Mouse (Mus musculus) forebrain, embryonic 14.5 days (tissue): ENCODE results near the gene Tcl1. TPM values are rescaled to one million over a fixed set of nuclear protein-coding genes. Genes with fewer than 3 reads are reported as not detected.
"Not testable (repeated sequence)": the region's sequence is repeated elsewhere in the genome, so short reads cannot be mapped to it uniquely, and the experiment has no call there.

ENCODE experiments used
- ATAC-seq: fragments of 200-750 bp; cut with Nextera tagmentation; 2 replicates; pipeline ENCODE4 v1.8.0; 2017; ENCODE audit warnings: mild to moderate bottlenecking, moderate library complexity
- DNase-seq: peaks from one replicate; pipeline ENCODE4 v3.0.0-alpha.2; 2015; ENCODE audit warnings: low spot score
- H3K27ac ChIP-seq: fragments of 300-500 bp; sonication (generic); 2 replicates; pipeline ENCODE4 v1.5.1; 2014; ENCODE audit warnings: low read depth, mild to moderate bottlenecking, control low read depth, low read length, moderate library complexity
- H3K27me3 ChIP-seq: fragments of 300-500 bp; sonication (generic); replicated peaks from 2 replicates; pipeline ENCODE4 v1.6.1; 2014; ENCODE audit warnings: low read length, control low read depth, mixed read lengths; ENCODE audit not compliant: control insufficient read depth, insufficient read depth
- H3K36me3 ChIP-seq: fragments of 300-500 bp; sonication (generic); 2 replicates; pipeline ENCODE4 v1.6.1; 2014; ENCODE audit warnings: low read length, control low read depth; ENCODE audit not compliant: control insufficient read depth, insufficient read depth
- H3K4me1 ChIP-seq: fragments of 300-500 bp; sonication (generic); 2 replicates; pipeline ENCODE4 v1.6.1; 2014; ENCODE audit warnings: antibody characterized with exemption, low read length, control low read depth; ENCODE audit not compliant: control insufficient read depth, insufficient read depth
- H3K4me2 ChIP-seq: fragments of 300-500 bp; sonication (generic); 2 replicates; pipeline ENCODE4 v1.6.1; 2014; ENCODE audit warnings: mild to moderate bottlenecking, control low read depth, low read length
- H3K4me3 ChIP-seq: fragments of 300-500 bp; sonication (generic); 2 replicates; pipeline ENCODE4 v1.5.1; 2014; ENCODE audit warnings: low read depth, low read length, control low read depth
- H3K9ac ChIP-seq: fragments of 300-500 bp; sonication (generic); 2 replicates; pipeline ENCODE4 v1.6.1; 2014; ENCODE audit warnings: mild to moderate bottlenecking, low read length, control low read depth, moderate library complexity
- H3K9me3 ChIP-seq: fragments of 300-500 bp; sonication (generic); replicated peaks from 2 replicates; pipeline ENCODE4 v1.6.1; 2016; ENCODE audit warnings: low read length, control low read depth, mixed read lengths; ENCODE audit not compliant: control insufficient read depth
- WGBS: fragments of 180-500 bp; shearing (Covaris S2); extraction: QIAGEN DNeasy Blood & Tissue Kit; methylation state at CpG from one replicate; pipeline ENCODE4 v1.1.7; 2014; 5-methylcytosine and 5-hydroxymethylcytosine counted together
- polyA plus RNA-seq: library from polyadenylated mRNA; unstranded; fragments of >200 nt; fragmentation: Nextera tagmentation; extraction: Ambion mirVana; gene quantifications from 2 replicates; pipeline ENCODE4 v1.2.1, GENCODE M21; 2014

The Tcl1 gene
- polyA plus RNA-seq, 1 experiment from 2014 or later = not detected

GRCm38 (mm10) chr12:105239060-105239459, 16.5 kb upstream of the Tcl1 start:
- H3K27me3 ChIP-seq = no peaks in the 10 kb centered on the region
- H3K4me1 ChIP-seq = no peaks in the 10 kb centered on the region
- H3K4me2 ChIP-seq = no peak overlapping the region
- peak; percentile 52 for DNase-seq
- no peak overlapping the region for H3K27ac ChIP-seq
- no peak overlapping the region for H3K4me3 ChIP-seq
- H3K9me3 ChIP-seq = no peaks in the 10 kb centered on the region
- no peak for ATAC-seq
- H3K36me3 ChIP-seq = no peaks in the 10 kb centered on the region
- no peak overlapping the region for H3K9ac ChIP-seq
- 52% methylated on average over 9 of the region's 9 CpGs for WGBS

DNA sequence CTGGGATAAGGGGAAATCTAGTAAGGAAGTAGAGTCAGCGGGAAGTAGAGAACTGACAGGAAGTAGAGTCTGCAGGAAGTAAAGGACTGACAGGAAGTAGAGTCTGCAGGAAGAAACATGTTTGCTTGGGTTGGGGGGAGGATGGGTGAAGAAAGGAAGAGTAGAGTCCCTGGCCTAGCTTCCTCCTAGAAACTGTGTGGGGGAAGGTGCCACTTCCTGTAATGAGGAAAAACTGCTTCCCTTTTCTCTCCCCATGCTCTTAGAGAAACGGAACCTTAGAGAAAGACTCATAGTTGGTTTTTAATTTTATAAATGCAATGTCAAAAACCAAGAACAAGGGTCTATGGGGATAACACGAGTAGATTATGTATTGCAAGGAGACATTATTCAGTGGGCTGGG, 12.5 kb upstream of the Tcl1 start:
- H3K36me3 ChIP-seq = no peaks in the 10 kb centered on the region
- DNase-seq (no peak), ATAC-seq (no peak)
- no peaks in the 10 kb centered on the region for H3K9me3 ChIP-seq
- H3K27me3 ChIP-seq = no peaks in the 10 kb centered on the region
- WGBS = 86% methylated on average over 3 of the region's 3 CpGs
- H3K27ac ChIP-seq = no peak overlapping the region
- H3K9ac ChIP-seq = no peak overlapping the region
- H3K4me1 ChIP-seq = no peaks in the 10 kb centered on the region
- H3K4me3 ChIP-seq = no peak overlapping the region
- H3K4me2 ChIP-seq = no peak overlapping the region

DNA sequence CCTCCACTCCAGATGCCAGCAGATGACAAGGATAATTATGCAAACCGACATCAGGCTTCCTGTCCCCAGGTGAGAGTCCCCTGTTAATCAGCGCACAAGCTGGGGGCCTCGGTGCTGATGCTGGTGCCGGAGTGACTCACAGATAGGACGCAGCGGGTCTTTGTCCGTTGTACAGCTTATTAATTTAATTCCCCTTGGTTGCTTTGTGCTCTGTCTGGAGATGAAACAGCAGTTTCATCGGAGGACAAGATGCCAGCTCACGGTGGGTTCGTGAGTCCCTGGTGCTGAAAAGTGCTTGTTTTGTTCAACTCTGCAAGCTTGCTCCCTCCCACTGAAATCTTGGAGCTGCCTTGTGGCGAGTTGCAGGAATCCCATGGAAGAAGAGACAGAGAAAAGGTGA, 11.8 kb upstream of the Tcl1 start:
- 56% methylated on average over 11 of the region's 11 CpGs for WGBS
- no peak for DNase-seq
- Histone ChIP-seq H3K27me3 (no peaks in the 10 kb centered on the region), H3K9ac (no peak overlapping the region), H3K4me2 (no peak overlapping the region), H3K4me1 (no peaks in the 10 kb centered on the region), H3K4me3 (no peak overlapping the region), H3K9me3 (no peaks in the 10 kb centered on the region), H3K36me3 (no peaks in the 10 kb centered on the region), H3K27ac (no peak overlapping the region)
- no peak for ATAC-seq

DNA sequence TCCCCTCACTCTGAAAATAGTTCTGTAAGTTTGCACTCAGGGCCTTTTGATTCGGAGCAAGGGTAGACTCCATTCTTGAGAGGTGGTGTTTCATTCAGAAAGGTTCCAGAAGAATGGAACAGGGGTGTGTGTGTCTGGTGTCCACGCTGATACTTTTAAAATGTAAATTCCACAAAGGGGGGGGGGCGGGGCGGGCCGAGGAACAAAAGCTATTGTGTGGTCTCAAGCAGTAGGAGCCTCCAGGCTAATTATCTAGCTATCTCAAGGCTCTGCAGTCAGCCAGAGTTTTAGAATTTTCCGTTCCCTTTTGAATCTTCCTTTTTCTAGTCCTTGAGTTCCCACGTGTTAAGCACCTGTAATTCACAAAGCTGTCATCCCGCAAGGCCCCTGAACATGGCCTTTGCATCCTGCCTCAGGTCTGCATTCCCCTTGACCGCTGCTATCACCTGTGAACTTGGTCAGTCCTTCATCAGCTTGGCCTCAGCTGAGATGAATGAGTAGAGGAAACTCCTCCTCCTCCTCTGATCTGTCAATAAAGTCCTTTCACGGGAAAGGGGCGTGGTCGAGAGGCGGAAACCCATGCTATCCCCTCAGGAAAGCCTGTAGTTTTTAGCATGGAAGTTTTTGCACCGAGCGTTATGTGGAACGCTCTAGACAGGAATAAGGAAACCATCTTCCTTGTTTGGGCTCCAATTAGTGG, 2.2 kb upstream of the Tcl1 start:
- H3K27me3 ChIP-seq = no peaks in the 10 kb centered on the region
- no peak overlapping the region for H3K9ac ChIP-seq
- WGBS = 41% methylated on average over 16 of the region's 16 CpGs
- no peak overlapping the region for H3K4me2 ChIP-seq
- no peak overlapping the region for H3K27ac ChIP-seq
- H3K4me3 ChIP-seq = no peak overlapping the region
- H3K4me1 ChIP-seq = no peaks in the 10 kb centered on the region
- no peaks in the 10 kb centered on the region for H3K9me3 ChIP-seq
- ATAC-seq = no peak
- DNase-seq = no peak
- no peaks in the 10 kb centered on the region for H3K36me3 ChIP-seq

- Histone ChIP-seq H3K4me3 (no peak overlapping the region), H3K27me3 (no peaks in the 10 kb centered on the region), H3K36me3 (no peaks in the 10 kb centered on the region), H3K9me3 (no peaks in the 10 kb centered on the region), H3K4me2 (no peak overlapping the region), H3K4me1 (no peaks in the 10 kb centered on the region), H3K9ac (no peak overlapping the region), H3K27ac (no peak overlapping the region)
- no peak for ATAC-seq
- no peak for DNase-seq
- 90% methylated on average over 7 of the region's 7 CpGs for WGBS
Observed at GRCm38 (mm10) chr12:105217101-105217760, 5.4 kb downstream of the Tcl1 start.

DNA sequence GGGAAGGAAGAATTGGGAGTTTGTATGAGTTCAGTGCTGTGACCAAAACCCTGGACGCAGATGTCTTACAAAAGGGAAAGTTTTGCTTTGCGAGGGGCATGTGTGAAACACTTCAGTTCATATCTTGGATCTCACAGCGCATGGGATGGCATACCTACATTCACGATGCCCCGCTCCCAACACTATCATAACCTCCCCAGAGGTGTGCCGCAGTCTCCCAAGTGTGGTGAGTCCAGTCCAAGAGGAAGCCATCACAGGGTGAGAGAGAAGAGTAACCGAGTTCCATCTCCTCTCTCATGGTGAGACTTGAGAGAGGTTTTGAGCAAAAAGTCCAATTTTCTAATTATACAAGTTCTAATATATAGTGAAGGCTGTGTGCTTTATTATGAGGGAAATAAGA, 13.4 kb downstream of the Tcl1 start:
- DNase-seq (no peak), ATAC-seq (no peak)
- 89% methylated on average over 7 of the region's 7 CpGs for WGBS
- Histone ChIP-seq H3K9me3 (no peaks in the 10 kb centered on the region), H3K36me3 (no peaks in the 10 kb centered on the region), H3K4me1 (no peaks in the 10 kb centered on the region), H3K27me3 (no peaks in the 10 kb centered on the region), H3K9ac (no peak overlapping the region), H3K4me3 (no peak overlapping the region), H3K4me2 (no peak overlapping the region), H3K27ac (no peak overlapping the region)

DNA sequence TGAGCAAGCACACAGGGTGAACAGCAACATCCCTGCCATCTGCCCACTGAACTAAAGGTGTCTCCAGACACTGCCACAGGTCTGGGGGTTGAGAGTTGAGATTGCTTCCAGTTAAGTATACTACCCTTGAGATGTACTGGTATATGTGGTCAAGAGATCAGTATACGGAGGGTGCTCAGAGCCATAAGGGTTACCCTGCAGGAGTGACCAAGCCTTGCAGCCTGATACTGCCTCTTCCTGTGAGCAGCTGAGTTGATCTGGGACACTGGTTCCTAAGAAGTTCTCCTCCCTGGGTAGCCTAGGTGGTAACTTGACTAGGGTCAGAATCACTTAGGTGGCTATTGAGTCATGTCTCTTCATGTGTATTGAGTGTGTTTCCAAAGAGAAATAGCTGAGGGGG, 14.2 kb downstream of the Tcl1 start:
- WGBS = 100% methylated on average over 1 of the region's 1 CpGs
- H3K9ac ChIP-seq = no peak overlapping the region
- no peak overlapping the region for H3K27ac ChIP-seq
- no peaks in the 10 kb centered on the region for H3K36me3 ChIP-seq
- no peaks in the 10 kb centered on the region for H3K4me1 ChIP-seq
- H3K4me3 ChIP-seq = no peak overlapping the region
- H3K9me3 ChIP-seq = no peaks in the 10 kb centered on the region
- H3K4me2 ChIP-seq = no peak overlapping the region
- no peaks in the 10 kb centered on the region for H3K27me3 ChIP-seq
- DNase-seq = no peak
- ATAC-seq = no peak

DNA sequence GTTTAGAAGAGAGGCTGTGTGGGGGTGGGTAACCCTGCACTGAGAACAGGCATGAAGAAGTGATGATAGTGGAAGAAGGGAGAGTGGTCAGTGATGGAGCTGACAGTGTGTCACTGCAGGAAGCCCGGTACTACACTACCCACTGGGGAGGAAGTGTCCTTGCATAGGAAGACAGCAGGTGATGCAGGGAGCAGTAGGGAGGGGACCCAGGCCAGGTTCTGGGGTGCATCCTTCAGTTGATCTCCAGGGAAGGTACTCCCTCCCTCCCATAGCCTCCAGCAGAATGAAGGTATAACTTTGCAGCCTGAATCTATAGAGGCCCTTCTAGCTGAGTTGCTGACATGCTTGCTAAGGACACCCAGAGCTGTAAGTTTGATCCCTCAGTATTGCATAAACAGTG, 15.5 kb downstream of the Tcl1 start:
- Histone ChIP-seq H3K9ac (no peak overlapping the region), H3K27me3 (no peaks in the 10 kb centered on the region), H3K9me3 (no peaks in the 10 kb centered on the region), H3K4me1 (no peaks in the 10 kb centered on the region), H3K4me3 (no peak overlapping the region), H3K36me3 (no peaks in the 10 kb centered on the region), H3K4me2 (no peak overlapping the region), H3K27ac (no peak overlapping the region)
- ATAC-seq (no peak), DNase-seq (no peak)
- 94% methylated on average over 1 of the region's 1 CpGs for WGBS

GRCm38 (mm10) chr12:105201657-105202056, 20.9 kb downstream of the Tcl1 start, which contains the start of gene Tcl1b4:
Tcl1b4 (plus strand) TSS chr12:105201957.
- DNase-seq, H3K9me3 ChIP-seq, H3K4me3 ChIP-seq, H3K27ac ChIP-seq, ATAC-seq, H3K4me1 ChIP-seq, H3K27me3 ChIP-seq, H3K4me2 ChIP-seq, H3K36me3 ChIP-seq, H3K9ac ChIP-seq: not testable (repeated sequence)
- WGBS = 64% methylated on average over 1 of the region's 1 CpGs
